Mouse (Mus musculus) cerebellum, adult 2 months (tissue): Measurements from ENCODE around the gene Cfap61. TPM values are rescaled to one million over a fixed set of nuclear protein-coding genes. Genes with fewer than 3 reads are reported as not detected.
"Not testable (repeated sequence)": the region's sequence is repeated elsewhere in the genome, so short reads cannot be mapped to it uniquely, and the experiment has no call there.

Experiments
- DNase-seq, 2 experiments: peaks; one replicate each; pipeline ENCODE4 v3.0.0; 2021
- H3K27ac ChIP-seq: fragments of 200-500 bp; 2 replicates; pipeline ENCODE4 v1.5.1; 2012; ENCODE audit warnings: low read length, control low read depth, inconsistent platforms; ENCODE audit not compliant: insufficient read depth
- H3K27me3 ChIP-seq: fragments of 200-500 bp; 2 replicates; pipeline ENCODE4 v1.6.1; 2012; ENCODE audit warnings: inconsistent platforms, mild to moderate bottlenecking, low read length, moderate library complexity; ENCODE audit not compliant: control insufficient read depth, insufficient read depth
- H3K4me1 ChIP-seq: fragments of 200-500 bp; 2 replicates; pipeline ENCODE4 v1.6.1; 2011; ENCODE audit warnings: low read length; ENCODE audit not compliant: control insufficient read depth, insufficient read depth
- H3K4me3 ChIP-seq: fragments of 200-500 bp; replicated peaks from 2 replicates; pipeline ENCODE3; 2011; ENCODE audit warnings: mild to moderate bottlenecking, low read depth, low read length, control low read depth; ENCODE audit not compliant: insufficient read depth
- CTCF ChIP-seq: fragments of 200-500 bp; IDR thresholded peaks from 2 replicates; pipeline ENCODE4 v1.5.1; 2011; ENCODE audit warnings: low read depth, mild to moderate bottlenecking, control low read depth, low read length, moderate library complexity, borderline replicate concordance; ENCODE audit not compliant: insufficient read depth
- POLR2A ChIP-seq: fragments of 200-500 bp; IDR thresholded peaks from 2 replicates; pipeline ENCODE4 v1.6.1; 2011; ENCODE audit warnings: low read length, control low read depth, borderline replicate concordance; ENCODE audit not compliant: insufficient read depth
- WGBS: fragments of 180-500 bp; shearing (Covaris S2); methylation state at CpG from one replicate; pipeline ENCODE4 v1.1.7; 2018; 5-methylcytosine and 5-hydroxymethylcytosine counted together
- polyA plus RNA-seq: library from polyadenylated mRNA; depleted of rRNA; stranded (reverse); fragments of >200 nt; gene quantifications from 2 replicates; pipeline ENCODE4 v1.2.3, GENCODE M21; 2012

Gene Cfap61
- polyA plus RNA-seq, 1 experiment, result 1.0 TPM

DNA sequence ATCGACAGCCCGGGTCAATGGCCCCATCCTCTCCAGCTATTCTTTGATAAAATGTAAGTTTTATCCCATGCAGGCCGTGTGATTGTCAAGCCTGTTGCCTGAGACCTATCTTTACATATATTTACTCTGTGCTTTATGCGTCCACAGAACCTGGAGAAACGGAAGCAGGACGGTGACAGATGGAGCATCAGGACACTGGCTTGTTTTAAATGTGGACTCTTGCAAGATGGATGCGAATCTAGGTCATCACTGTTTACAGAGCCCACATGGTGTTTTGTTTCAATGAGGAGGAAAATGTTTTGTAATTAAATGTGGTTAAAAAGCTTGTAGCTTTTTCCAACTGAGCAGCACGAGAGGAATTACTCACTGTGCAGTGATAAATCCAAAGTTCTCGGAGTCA is 36.5 kb upstream of the Cfap61 start:
- TF ChIP-seq POLR2A (peak; percentile 10; the same call in 1 of the 2 replicates), CTCF (no peak)
- Histone ChIP-seq H3K27ac (peak overlapping the region; percentile 86; the same call in 1 of the 2 replicates), H3K4me1 (peaks cover 4% of the 10 kb centered on the region; the same call in 1 of the 2 replicates), H3K27me3 (no peaks in the 10 kb centered on the region), H3K4me3 (no peak overlapping the region)
- WGBS, result 24% methylated on average over 9 of the region's 9 CpGs
- DNase-seq, result peak; percentile 68 to 86

DNA sequence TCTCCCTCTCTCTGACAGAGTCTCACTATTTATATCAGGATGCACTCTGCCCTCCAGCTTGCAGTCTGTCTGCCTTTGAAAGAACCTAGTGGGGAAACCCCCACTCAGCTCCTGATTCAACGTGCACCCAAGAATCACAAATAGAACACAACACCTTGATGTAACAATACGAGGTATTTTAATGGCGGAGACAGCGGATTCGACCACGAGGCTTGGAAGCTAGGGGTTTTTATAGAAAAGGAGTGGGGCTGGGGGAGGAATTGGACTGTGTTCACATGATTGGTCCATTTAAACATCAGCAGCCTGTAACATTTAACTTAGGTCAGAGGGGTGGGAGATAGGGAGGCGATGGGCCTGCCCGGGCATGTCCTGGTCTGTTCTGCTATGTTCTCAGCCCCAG is 34.3 kb upstream of the Cfap61 start:
- H3K4me3 ChIP-seq, H3K27me3 ChIP-seq: not testable (repeated sequence)
- 87% methylated on average over 8 of the region's 8 CpGs for WGBS

GRCm38 (mm10) chr2:145901861-145902260 is 32.7 kb upstream of the Cfap61 start, which contains the start of gene Naa20:
TSS of gene Naa20 (plus strand) at chr2:145902099.
- Histone ChIP-seq H3K27me3 (no peaks in the 10 kb centered on the region), H3K4me3 (peak within 1 kb of the TSS; percentile 89), H3K27ac (no peak within 1 kb of the TSS), H3K4me1 (peaks cover 14% of the 10 kb centered on the region; the same call in 1 of the 2 replicates)
- 93% methylated on average over 6 of the region's 6 CpGs for WGBS
- no peak for DNase-seq
- TF ChIP-seq CTCF, result no peak
- TF ChIP-seq POLR2A, result no peak

More for the DNA sequence above, 34.3 kb upstream of the Cfap61 start:
- not testable (repeated sequence) for H3K27ac ChIP-seq, DNase-seq, H3K4me1 ChIP-seq

GRCm38 (mm10) chr2:145903061-145903901 is 31.3 kb upstream of the Cfap61 start:
- under 1% methylated on average over 68 of the region's 68 CpGs for WGBS
- Histone ChIP-seq H3K4me3 (peak overlapping the region; percentile 89), H3K27me3 (no peaks in the 10 kb centered on the region), H3K27ac (peak overlapping the region; percentile 94), H3K4me1 (peaks cover 14% of the 10 kb centered on the region; the same call in 1 of the 2 replicates)
- peak; percentile 91 to 93 for DNase-seq
- peak; percentile 60; the same call in 1 of the 2 replicates for TF ChIP-seq CTCF
- TF ChIP-seq POLR2A, result peak; percentile 69

GRCm38 (mm10) chr2:145903983-145904616 is 30.5 kb upstream of the Cfap61 start:
- no peak for TF ChIP-seq CTCF
- TF ChIP-seq POLR2A, result no peak
- 25% methylated on average over 12 of the region's 12 CpGs for WGBS
- H3K4me1 ChIP-seq, result peaks cover 10% of the 10 kb centered on the region; the same call in 1 of the 2 replicates
- H3K27me3 ChIP-seq, result no peaks in the 10 kb centered on the region
- no peak for DNase-seq
- H3K27ac ChIP-seq, result no peak overlapping the region
- peak overlapping the region; percentile 89 for H3K4me3 ChIP-seq

- no peak overlapping the region for H3K27ac ChIP-seq
- no peak overlapping the region for H3K4me3 ChIP-seq
- no peak for TF ChIP-seq POLR2A
- TF ChIP-seq CTCF, result no peak
- 70% methylated on average over 6 of the region's 6 CpGs for WGBS
- no peaks in the 10 kb centered on the region for H3K27me3 ChIP-seq
- peaks cover 10% of the 10 kb centered on the region; the same call in 1 of the 2 replicates for H3K4me1 ChIP-seq
- DNase-seq, result no peak
Measured at GRCm38 (mm10) chr2:145905156-145905555, 29.4 kb upstream of the Cfap61 start.

DNA sequence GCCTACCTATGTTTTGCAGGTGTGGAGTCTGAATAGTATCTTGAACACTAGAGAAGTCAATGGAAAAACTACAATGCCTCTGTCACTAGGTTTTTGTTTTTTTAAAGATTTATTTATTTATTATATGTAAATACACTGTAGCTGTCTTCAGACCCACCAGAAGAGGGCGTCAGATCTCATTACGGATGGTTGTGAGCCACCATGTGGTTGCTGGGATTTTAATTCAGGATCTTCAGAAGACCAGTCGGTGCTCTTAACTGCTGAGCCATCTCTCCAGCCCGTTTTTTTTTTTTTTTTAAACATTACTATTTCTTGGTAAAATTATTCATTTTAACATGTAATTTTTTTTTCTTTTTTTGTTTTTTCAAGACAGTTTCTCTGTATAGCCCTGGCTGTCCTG is 28.7 kb upstream of the Cfap61 start:
- DNase-seq, H3K27ac ChIP-seq, H3K4me1 ChIP-seq, H3K4me3 ChIP-seq, H3K27me3 ChIP-seq: not testable (repeated sequence)
- WGBS, result 25% methylated on average over 4 of the region's 4 CpGs
